Mouse (Mus musculus) heart, postnatal 0 days (tissue): Measurements from ENCODE around the gene Arhgef10l.

Experiments
- CTCF ChIP-seq: IDR thresholded peaks from 2 replicates; pipeline ENCODE4 v1.5.1; 2016; ENCODE audit warnings: antibody characterized with exemption, control low read depth, low read depth
- EP300 ChIP-seq: IDR thresholded peaks from 2 replicates; pipeline ENCODE4 v1.6.1; 2016; ENCODE audit warnings: antibody characterized with exemption, low read depth

GRCm38 (mm10) chr4:140520719-140521118, 145.1 kb downstream of the Arhgef10l start:
- TF ChIP-seq CTCF (no peak), EP300 (no peak)
